Mouse (Mus musculus): Measurements from ENCODE around the gene Ypel2. TPM values are rescaled to one million over a fixed set of nuclear protein-coding genes. Genes with fewer than 3 reads are reported as not detected.

Gene Ypel2
- polyA plus RNA-seq, 1 experiment, result 1.5 TPM

GRCm38 (mm10) chr11:86954616-86955270 is 38.8 kb downstream of the Ypel2 start:
- no peaks in the 10 kb centered on the region for H3K27me3 ChIP-seq (ENCODE audit: control insufficient read depth, insufficient read depth, insufficient read length)
- TF ChIP-seq SRF (IDR thresholded peaks at IDR 0.05; ENCODE audit: control insufficient read depth, insufficient read length, low read depth) (no peak), CEBPB (IDR thresholded peaks at IDR 0.05; ENCODE audit: insufficient read depth, poor library complexity, severe bottlenecking) (peak; percentile 47; the same call in 1 of the 2 replicates)
- no peaks in the 10 kb centered on the region for H3K36me3 ChIP-seq (ENCODE audit: control insufficient read depth, insufficient read depth)
- no peaks in the 10 kb centered on the region for H3K79me2 ChIP-seq (ENCODE audit: control insufficient read depth, insufficient read depth)
- H3ac ChIP-seq (ENCODE audit: control insufficient read depth, insufficient read length), result no peak overlapping the region
- no peak overlapping the region for H3K4me3 ChIP-seq
- H3K4me2 ChIP-seq (ENCODE audit: low read depth), result no peak overlapping the region

DNA sequence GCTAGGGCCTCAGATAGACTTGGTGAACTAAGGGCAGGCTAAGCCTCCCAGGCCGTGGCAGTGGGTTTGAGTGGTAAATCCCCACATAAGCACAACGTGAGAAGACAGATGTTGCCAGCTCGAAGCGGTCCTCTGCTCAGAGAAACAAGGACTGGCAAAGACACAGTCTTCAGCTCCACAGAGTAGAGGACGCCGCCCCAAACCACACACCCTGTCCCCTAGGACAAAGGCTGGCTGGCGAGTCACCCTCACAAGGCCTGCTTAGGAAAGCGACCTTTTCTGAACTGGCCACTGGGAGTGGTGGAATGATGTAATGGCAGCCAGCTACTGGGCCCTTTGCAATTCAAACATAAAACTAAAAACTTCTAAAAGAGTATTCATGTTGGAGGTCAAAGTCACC is 40.4 kb downstream of the Ypel2 start:
- Histone ChIP-seq H3K4me2 (ENCODE audit: low read depth) (peak overlapping the region; percentile 35), H3K79me2 (ENCODE audit: control insufficient read depth, insufficient read depth) (no peaks in the 10 kb centered on the region), H3K4me3 (no peak overlapping the region), H3K36me3 (ENCODE audit: control insufficient read depth, insufficient read depth) (no peaks in the 10 kb centered on the region), H3K27me3 (ENCODE audit: control insufficient read depth, insufficient read depth, insufficient read length) (no peaks in the 10 kb centered on the region), H3ac (ENCODE audit: control insufficient read depth, insufficient read length) (no peak overlapping the region)
- TF ChIP-seq POLR2AphosphoS2 (IDR thresholded peaks at IDR 0.05; ENCODE audit: insufficient read length, low read depth) (no peak), REST (IDR thresholded peaks at IDR 0.05; ENCODE audit: insufficient read depth, insufficient read length) (no peak), MYOG (IDR thresholded peaks at IDR 0.05; ENCODE audit: control insufficient read depth in 1 of 3, insufficient read depth in 1 of 3, insufficient read length in 2 of 3, low read depth in 2 of 3) (peak in 1 of 3 experiments; percentile 4), TCF3 (IDR thresholded peaks at IDR 0.05; ENCODE audit: insufficient read length, low read depth) (no peak)

GRCm38 (mm10) chr11:86952659-86953058 is 40.8 kb downstream of the Ypel2 start:
- Histone ChIP-seq H3K4me2 (ENCODE audit: low read depth) (peak overlapping the region; percentile 35), H3K4me3 (no peak overlapping the region), H3K27me3 (ENCODE audit: control insufficient read depth, insufficient read depth, insufficient read length) (no peaks in the 10 kb centered on the region), H3K36me3 (ENCODE audit: control insufficient read depth, insufficient read depth) (no peaks in the 10 kb centered on the region), H3ac (ENCODE audit: control insufficient read depth, insufficient read length) (no peak overlapping the region), H3K79me2 (ENCODE audit: control insufficient read depth, insufficient read depth) (no peaks in the 10 kb centered on the region)
- peak in 1 of 3 experiments; percentile 4 for TF ChIP-seq MYOD1 (IDR thresholded peaks at IDR 0.05; ENCODE audit: control insufficient read depth in 1 of 3, insufficient read length in 2 of 3, low read depth in 2 of 3)
- no peak for TF ChIP-seq CEBPB (IDR thresholded peaks at IDR 0.05; ENCODE audit: insufficient read depth, poor library complexity, severe bottlenecking)

DNA sequence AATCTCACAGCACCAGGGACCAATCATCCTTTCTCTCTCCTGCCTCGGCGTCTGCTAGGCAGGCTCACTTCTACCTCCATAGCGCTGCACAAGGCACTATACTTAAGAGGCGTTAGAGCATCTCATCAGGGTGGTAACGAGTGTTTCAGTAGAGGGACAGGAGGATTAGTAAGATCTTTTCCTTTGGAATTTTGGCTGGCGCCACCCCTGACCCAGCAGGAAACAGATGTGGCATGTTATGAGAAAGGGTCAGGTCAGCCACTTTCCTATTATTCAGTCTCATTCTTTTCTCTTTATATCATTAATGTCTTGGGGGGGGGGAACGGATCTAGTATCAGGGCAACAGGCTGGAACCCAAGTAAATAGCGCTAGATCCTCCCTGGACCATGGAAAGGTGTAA is 41.8 kb downstream of the Ypel2 start:
- no peaks in the 10 kb centered on the region for H3K27me3 ChIP-seq (ENCODE audit: control insufficient read depth, insufficient read depth, insufficient read length)
- H3K4me2 ChIP-seq (ENCODE audit: low read depth), result no peak overlapping the region
- H3K36me3 ChIP-seq (ENCODE audit: control insufficient read depth, insufficient read depth), result no peaks in the 10 kb centered on the region
- no peak for TF ChIP-seq REST (IDR thresholded peaks at IDR 0.05; ENCODE audit: insufficient read depth, insufficient read length)
- TF ChIP-seq POLR2AphosphoS2 (IDR thresholded peaks at IDR 0.05; ENCODE audit: insufficient read length, low read depth), result no peak
- no peak for TF ChIP-seq USF1 (IDR thresholded peaks at IDR 0.05; ENCODE audit: low read depth)
- TF ChIP-seq TCF12 (IDR thresholded peaks at IDR 0.05; ENCODE audit: insufficient read depth, poor library complexity, severe bottlenecking), result no peak
- TF ChIP-seq POLR2A (IDR thresholded peaks at IDR 0.05; ENCODE audit: insufficient read length, low read depth), result no peak
- TF ChIP-seq CEBPB (IDR thresholded peaks at IDR 0.05; ENCODE audit: insufficient read depth, poor library complexity, severe bottlenecking), result no peak
- TF ChIP-seq MYOG (IDR thresholded peaks at IDR 0.05; ENCODE audit: control insufficient read depth in 1 of 3, insufficient read depth in 1 of 3, insufficient read length in 2 of 3, low read depth in 2 of 3), result no peak
- TF ChIP-seq MYOD1 (IDR thresholded peaks at IDR 0.05; ENCODE audit: control insufficient read depth in 1 of 3, insufficient read length in 2 of 3, low read depth in 2 of 3), result no peak
- TF ChIP-seq E2F4 (IDR thresholded peaks at IDR 0.05; ENCODE audit: insufficient read depth), result no peak
- no peak for TF ChIP-seq SRF (IDR thresholded peaks at IDR 0.05; ENCODE audit: control insufficient read depth, insufficient read length, low read depth)
- no peak for TF ChIP-seq TCF3 (IDR thresholded peaks at IDR 0.05; ENCODE audit: insufficient read length, low read depth)
- H3K4me3 ChIP-seq, result no peak overlapping the region
- H3K79me2 ChIP-seq (ENCODE audit: control insufficient read depth, insufficient read depth), result no peaks in the 10 kb centered on the region
- H3ac ChIP-seq (ENCODE audit: control insufficient read depth, insufficient read length), result no peak overlapping the region

DNA sequence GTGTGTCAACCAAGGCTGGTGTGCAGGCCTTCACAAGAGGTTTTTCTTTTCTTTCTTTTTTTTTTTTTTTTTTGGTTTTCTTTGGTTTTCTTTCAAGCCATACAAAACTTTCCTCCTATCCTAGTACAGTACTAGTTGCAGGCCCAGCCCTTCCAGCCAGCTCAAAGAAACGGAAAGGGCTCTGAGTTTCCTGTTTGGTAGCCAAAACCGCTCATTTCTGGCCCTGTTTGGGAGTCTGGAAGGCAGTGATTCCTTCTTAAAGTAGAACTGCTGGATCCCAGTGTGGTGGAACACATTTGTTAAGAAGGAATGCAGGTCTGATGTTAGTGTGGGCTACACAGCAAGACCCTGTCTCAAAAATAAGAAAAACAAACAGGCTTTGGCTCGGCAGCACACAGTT is 43.0 kb downstream of the Ypel2 start:
- Histone ChIP-seq H3K36me3 (ENCODE audit: control insufficient read depth, insufficient read depth) (no peaks in the 10 kb centered on the region), H3K4me3 (no peak overlapping the region), H3ac (ENCODE audit: control insufficient read depth, insufficient read length) (no peak overlapping the region), H3K79me2 (ENCODE audit: control insufficient read depth, insufficient read depth) (no peaks in the 10 kb centered on the region), H3K27me3 (ENCODE audit: control insufficient read depth, insufficient read depth, insufficient read length) (no peaks in the 10 kb centered on the region), H3K4me2 (ENCODE audit: low read depth) (no peak overlapping the region)
- TF ChIP-seq E2F4 (IDR thresholded peaks at IDR 0.05; ENCODE audit: insufficient read depth) (no peak), MYOD1 (IDR thresholded peaks at IDR 0.05; ENCODE audit: control insufficient read depth in 1 of 3, insufficient read length in 2 of 3, low read depth in 2 of 3) (no peak), POLR2AphosphoS2 (IDR thresholded peaks at IDR 0.05; ENCODE audit: insufficient read length, low read depth) (no peak), CEBPB (IDR thresholded peaks at IDR 0.05; ENCODE audit: insufficient read depth, poor library complexity, severe bottlenecking) (no peak), POLR2A (IDR thresholded peaks at IDR 0.05; ENCODE audit: insufficient read length, low read depth) (no peak), TCF12 (IDR thresholded peaks at IDR 0.05; ENCODE audit: insufficient read depth, poor library complexity, severe bottlenecking) (no peak), MAX (IDR thresholded peaks at IDR 0.05; ENCODE audit: low read depth) (no peak), TCF3 (IDR thresholded peaks at IDR 0.05; ENCODE audit: insufficient read length, low read depth) (no peak), SRF (IDR thresholded peaks at IDR 0.05; ENCODE audit: control insufficient read depth, insufficient read length, low read depth) (no peak), MYOG (IDR thresholded peaks at IDR 0.05; ENCODE audit: control insufficient read depth in 1 of 3, insufficient read depth in 1 of 3, insufficient read length in 2 of 3, low read depth in 2 of 3) (no peak), REST (IDR thresholded peaks at IDR 0.05; ENCODE audit: insufficient read depth, insufficient read length) (no peak), USF1 (IDR thresholded peaks at IDR 0.05; ENCODE audit: low read depth) (no peak)
